8 mouse cellular contexts compared by ENCODE assay signal in genomic region chr4:109476554-109477014, GRCm38 (mm10). TPM values are rescaled to one million over a fixed set of nuclear protein-coding genes. Genes with fewer than 3 reads are reported as not detected.
A peak's percentile ranks its signal among the peaks of the same experiment; 100 is the strongest.
DNase-seq lines count a peak whose midpoint lies in the region; ATAC-seq lines count a peak whose summit lies in the region.

No protein-coding gene starts in this region.

- peak overlapping the region; percentile 98 for H3K9ac ChIP-seq in hindbrain, embryonic 13.5 days

- H3K4me2 ChIP-seq in hindbrain, embryonic 13.5 days, result peak overlapping the region; percentile 70

- no peaks in the 10 kb centered on the region for H3K9me3 ChIP-seq in hindbrain, embryonic 13.5 days

- ATAC-seq in hindbrain, embryonic 13.5 days (ENCODE audit: low FRiP score), result peak; percentile 99

- H3K27me3 ChIP-seq in hindbrain, embryonic 13.5 days, result no peaks in the 10 kb centered on the region

- peak overlapping the region; percentile 76 for H3K4me3 ChIP-seq in hindbrain, embryonic 13.5 days

- DNase-seq in Muller cell, postnatal 12 days (ENCODE audit: inconsistent ontology term), result peak; percentile 95
- DNase-seq in cerebellum, adult 9-11 months, result peak; percentile 92
- peak; percentile 87 to 89 for DNase-seq in frontal cortex, postnatal 10 days (ENCODE audit: low spot score in 2 of 2)
- DNase-seq in layer of hippocampus, postnatal 25 days (ENCODE audit: extremely low spot score in 1 of 2, low spot score in 1 of 2), result peak; percentile 81 to 91
- DNase-seq in lung, postnatal 25 days (ENCODE audit: low spot score), result peak; percentile 90
- peak; percentile 94 for DNase-seq in retina, embryonic 14.5 days (ENCODE audit: low spot score)
- DNase-seq in thymus, postnatal 4 days, result peak; percentile 82

- 0% methylated on average over 30 of the region's 39 CpGs for WGBS in hindbrain, embryonic 13.5 days

- peaks cover 24% of the 10 kb centered on the region for H3K4me1 ChIP-seq in hindbrain, embryonic 13.5 days (replicated peaks)

- peaks cover 10% of the 10 kb centered on the region; the same call in 1 of the 2 replicates for H3K36me3 ChIP-seq in hindbrain, embryonic 13.5 days

- H3K27ac ChIP-seq in hindbrain, embryonic 13.5 days, result peak overlapping the region; percentile 98

RNA-seq across cellular contexts. Expression of gene Rnf11, which starts 7.9 kb away (rescaled TPM):
- 58.8 and 61.0 TPM in 2 replicates for polyA plus RNA-seq in hindbrain, embryonic 13.5 days (2015; fragmentation: Nextera tagmentation; extraction: Ambion mirVana)
- total RNA-seq in layer of hippocampus, postnatal 25 days (2021), result 100 to 1,000 TPM; 164 to 182 TPM

RNA-seq across cellular contexts. Expression of gene 4930522H14Rik, which starts 54.5 kb away (rescaled TPM):
- not detected in 2 replicates for polyA plus RNA-seq in hindbrain, embryonic 13.5 days (2015; fragmentation: Nextera tagmentation; extraction: Ambion mirVana)
- not detected for total RNA-seq in layer of hippocampus, postnatal 25 days (2021)

Comparison
In these comparisons a context has a peak if more than half of its experiments do, and no peak if none do; other contexts are left out.
1. Peak in every context shown above with its lines: DNase-seq, ATAC-seq, H3K4me3 ChIP-seq and H3K27ac ChIP-seq.